Mouse (Mus musculus): ENCODE data around the gene Slc6a16. TPM values are rescaled to one million over a fixed set of nuclear protein-coding genes. Genes with fewer than 3 reads are reported as not detected.

Gene Slc6a16
- total and polyA plus RNA-seq, 2 experiments, result 0.37 to 1.9 TPM

DNA sequence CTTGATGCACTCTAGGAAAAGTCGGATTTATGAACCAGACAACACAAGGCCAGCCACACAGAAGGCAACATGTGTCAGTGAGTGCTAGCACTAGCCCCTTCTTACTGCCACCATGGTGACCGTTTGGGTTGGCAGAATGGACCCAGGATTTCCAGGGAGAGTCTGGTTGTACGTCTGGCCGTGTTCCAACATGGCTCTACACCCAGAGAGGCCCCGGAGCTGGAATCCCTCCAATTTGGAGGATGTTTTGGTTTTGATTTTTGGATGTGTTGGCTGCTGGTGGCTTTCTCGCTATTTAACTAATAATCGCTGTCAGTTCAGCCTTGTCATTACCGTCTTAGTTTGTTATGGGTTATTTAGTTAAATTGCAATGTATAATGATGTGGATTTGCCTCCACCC is 61.7 kb downstream of the Slc6a16 start:
- H3K27me3 ChIP-seq (ENCODE audit: control insufficient read depth, insufficient read depth, low read length), result no peaks in the 10 kb centered on the region
- DNase-seq (ENCODE audit: extremely low read depth, low read depth, low spot score), result no peak
- H3K36me3 ChIP-seq (ENCODE audit: control insufficient read depth, insufficient read depth, low read length), result no peaks in the 10 kb centered on the region
- WGBS, result 67% methylated on average over 8 of the region's 8 CpGs
- TF ChIP-seq POLR2A (IDR thresholded peaks at IDR 0.05; ENCODE audit: extremely low read depth, insufficient read depth, low read length) (no peak), CTCF (IDR thresholded peaks at IDR 0.05; ENCODE audit: low read depth, low read length) (no peak)
- H3K27ac ChIP-seq (replicated peaks; ENCODE audit: insufficient read depth, low read depth, low read length), result no peak overlapping the region
- H3K79me2 ChIP-seq (ENCODE audit: control insufficient read depth, insufficient read depth, low read length), result no peaks in the 10 kb centered on the region
- H3K4me3 ChIP-seq (ENCODE audit: insufficient read depth, low read depth, low read length), result no peak overlapping the region
- H3K9ac ChIP-seq (ENCODE audit: low read depth, low read length), result no peak overlapping the region
- H3K4me1 ChIP-seq (ENCODE audit: control insufficient read depth, insufficient read depth, low read length), result peaks cover 1% of the 10 kb centered on the region; the same call in 1 of the 2 replicates

- H3K27ac ChIP-seq (replicated peaks; ENCODE audit: insufficient read depth, low read depth, low read length), result no peak overlapping the region
- H3K4me3 ChIP-seq (ENCODE audit: insufficient read depth, low read depth, low read length), result no peak overlapping the region
- 53% methylated on average over 13 of the region's 13 CpGs for WGBS
- no peak for DNase-seq (ENCODE audit: extremely low read depth, low read depth, low spot score)
- no peak for TF ChIP-seq POLR2A (IDR thresholded peaks at IDR 0.05; ENCODE audit: extremely low read depth, insufficient read depth, low read length)
- TF ChIP-seq CTCF (IDR thresholded peaks at IDR 0.05; ENCODE audit: low read depth, low read length), result no peak
- no peaks in the 10 kb centered on the region for H3K36me3 ChIP-seq (ENCODE audit: control insufficient read depth, insufficient read depth, low read length)
- H3K9ac ChIP-seq (ENCODE audit: low read depth, low read length), result no peak overlapping the region
- no peaks in the 10 kb centered on the region for H3K79me2 ChIP-seq (ENCODE audit: control insufficient read depth, insufficient read depth, low read length)
- H3K4me1 ChIP-seq (ENCODE audit: control insufficient read depth, insufficient read depth, low read length), result no peaks in the 10 kb centered on the region
- no peaks in the 10 kb centered on the region for H3K27me3 ChIP-seq (ENCODE audit: control insufficient read depth, insufficient read depth, low read length)
These were observed 64.0 kb downstream of the Slc6a16 start for GRCm38 (mm10) chr7:45304869-45305268.

- H3K4me1 ChIP-seq (ENCODE audit: control insufficient read depth, insufficient read depth, low read length), result no peaks in the 10 kb centered on the region
- DNase-seq (ENCODE audit: extremely low read depth, low read depth, low spot score), result peak; percentile 42
- H3K36me3 ChIP-seq (ENCODE audit: control insufficient read depth, insufficient read depth, low read length), result no peaks in the 10 kb centered on the region
- WGBS, result 39% methylated on average over 17 of the region's 17 CpGs
- H3K79me2 ChIP-seq (ENCODE audit: control insufficient read depth, insufficient read depth, low read length), result no peaks in the 10 kb centered on the region
- H3K27me3 ChIP-seq (ENCODE audit: control insufficient read depth, insufficient read depth, low read length), result no peaks in the 10 kb centered on the region
- no peak for TF ChIP-seq POLR2A (IDR thresholded peaks at IDR 0.05; ENCODE audit: extremely low read depth, insufficient read depth, low read length)
- TF ChIP-seq CTCF (IDR thresholded peaks at IDR 0.05; ENCODE audit: low read depth, low read length), result peak; percentile 91
- H3K9ac ChIP-seq (ENCODE audit: low read depth, low read length), result no peak overlapping the region
- no peak overlapping the region for H3K27ac ChIP-seq (replicated peaks; ENCODE audit: insufficient read depth, low read depth, low read length)
- no peak overlapping the region for H3K4me3 ChIP-seq (ENCODE audit: insufficient read depth, low read depth, low read length)
These were observed 64.4 kb downstream of the Slc6a16 start for GRCm38 (mm10) chr7:45305275-45305674.

DNA sequence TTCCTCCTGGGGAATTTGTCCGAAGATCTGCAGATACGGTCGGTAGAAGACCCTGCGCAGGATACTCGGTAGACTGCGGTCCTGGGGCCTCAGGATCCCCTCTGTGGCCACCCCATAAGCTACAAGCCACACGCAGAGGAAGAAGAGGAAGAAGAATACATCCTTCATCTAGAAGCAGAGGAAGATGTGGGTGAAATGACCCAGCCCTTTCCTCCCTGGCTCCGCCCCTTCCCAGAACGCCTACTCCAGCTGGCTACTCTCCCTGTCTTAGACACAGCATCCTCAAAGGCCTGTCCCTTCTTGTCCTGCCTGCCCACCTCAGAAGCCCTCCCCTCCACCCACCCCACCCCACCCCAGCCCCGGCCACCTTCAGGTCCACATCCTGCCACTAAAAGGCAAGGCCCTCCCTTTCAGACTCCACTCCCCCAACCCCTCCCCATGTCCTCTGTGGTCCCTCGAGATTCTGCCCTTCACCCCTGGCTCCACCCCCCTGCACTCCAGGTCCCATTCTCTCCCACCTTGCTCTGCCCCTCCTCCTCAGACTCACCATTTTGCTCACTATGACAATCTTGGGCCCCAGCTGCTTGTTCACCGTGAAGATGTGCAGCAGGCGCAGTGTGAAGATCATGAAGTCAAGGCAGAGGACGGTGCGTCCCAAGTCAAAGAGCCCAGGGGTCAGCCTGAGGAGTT is 67.8 kb downstream of the Slc6a16 start:
- DNase-seq (ENCODE audit: extremely low read depth, low read depth, low spot score), result no peak
- no peak overlapping the region for H3K27ac ChIP-seq (replicated peaks; ENCODE audit: insufficient read depth, low read depth, low read length)
- H3K9ac ChIP-seq (ENCODE audit: low read depth, low read length), result no peak overlapping the region
- no peaks in the 10 kb centered on the region for H3K36me3 ChIP-seq (ENCODE audit: control insufficient read depth, insufficient read depth, low read length)
- TF ChIP-seq CTCF (IDR thresholded peaks at IDR 0.05; ENCODE audit: low read depth, low read length), result no peak
- TF ChIP-seq POLR2A (IDR thresholded peaks at IDR 0.05; ENCODE audit: extremely low read depth, insufficient read depth, low read length), result no peak
- no peaks in the 10 kb centered on the region for H3K4me1 ChIP-seq (ENCODE audit: control insufficient read depth, insufficient read depth, low read length)
- no peaks in the 10 kb centered on the region for H3K79me2 ChIP-seq (ENCODE audit: control insufficient read depth, insufficient read depth, low read length)
- H3K4me3 ChIP-seq (ENCODE audit: insufficient read depth, low read depth, low read length), result no peak overlapping the region
- WGBS, result 80% methylated on average over 15 of the region's 15 CpGs
- H3K27me3 ChIP-seq (ENCODE audit: control insufficient read depth, insufficient read depth, low read length), result no peaks in the 10 kb centered on the region

DNA sequence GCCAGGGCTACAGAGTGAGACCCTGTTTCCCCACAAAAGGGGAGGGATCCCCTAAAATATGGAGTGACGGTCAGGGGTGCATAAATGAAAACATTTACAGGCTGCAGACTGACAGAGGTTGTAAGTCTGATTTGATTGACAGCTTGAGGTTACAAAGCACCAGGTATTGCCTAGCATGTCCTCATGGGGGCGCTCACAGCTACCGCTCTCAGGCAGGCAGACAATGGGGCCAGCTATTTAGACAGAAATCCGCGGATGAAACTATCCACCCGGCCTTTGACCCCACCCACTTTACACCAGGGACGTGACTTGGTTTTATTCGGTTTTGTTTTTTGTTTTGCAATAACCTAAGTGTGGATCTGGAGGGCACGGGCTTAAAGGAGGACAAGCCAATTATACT is 68.6 kb downstream of the Slc6a16 start:
- Histone ChIP-seq H3K36me3 (ENCODE audit: control insufficient read depth, insufficient read depth, low read length) (no peaks in the 10 kb centered on the region), H3K27ac (replicated peaks; ENCODE audit: insufficient read depth, low read depth, low read length) (no peak overlapping the region), H3K9ac (ENCODE audit: low read depth, low read length) (no peak overlapping the region), H3K4me1 (ENCODE audit: control insufficient read depth, insufficient read depth, low read length) (no peaks in the 10 kb centered on the region), H3K4me3 (ENCODE audit: insufficient read depth, low read depth, low read length) (no peak overlapping the region), H3K79me2 (ENCODE audit: control insufficient read depth, insufficient read depth, low read length) (no peaks in the 10 kb centered on the region), H3K27me3 (ENCODE audit: control insufficient read depth, insufficient read depth, low read length) (no peaks in the 10 kb centered on the region)
- DNase-seq (ENCODE audit: extremely low read depth, low read depth, low spot score), result peak; percentile 41
- whole genome bisulfite sequencing, result 23% methylated on average over 9 of the region's 9 CpGs
- TF ChIP-seq POLR2A (IDR thresholded peaks at IDR 0.05; ENCODE audit: extremely low read depth, insufficient read depth, low read length), result no peak
- TF ChIP-seq CTCF (IDR thresholded peaks at IDR 0.05; ENCODE audit: low read depth, low read length), result peak; percentile 78

GRCm38 (mm10) chr7:45312023-45312422 is 71.1 kb downstream of the Slc6a16 start:
- no peak for DNase-seq (ENCODE audit: extremely low read depth, low read depth, low spot score)
- no peaks in the 10 kb centered on the region for H3K36me3 ChIP-seq (ENCODE audit: control insufficient read depth, insufficient read depth, low read length)
- WGBS, result 68% methylated on average over 8 of the region's 8 CpGs

More at GRCm38 (mm10) chr7:45312023-45312422, 71.1 kb downstream of the Slc6a16 start:
- TF ChIP-seq CTCF (IDR thresholded peaks at IDR 0.05; ENCODE audit: low read depth, low read length), result no peak
- TF ChIP-seq POLR2A (IDR thresholded peaks at IDR 0.05; ENCODE audit: extremely low read depth, insufficient read depth, low read length), result no peak
- Histone ChIP-seq H3K79me2 (ENCODE audit: control insufficient read depth, insufficient read depth, low read length) (no peaks in the 10 kb centered on the region), H3K4me1 (ENCODE audit: control insufficient read depth, insufficient read depth, low read length) (no peaks in the 10 kb centered on the region), H3K27me3 (ENCODE audit: control insufficient read depth, insufficient read depth, low read length) (no peaks in the 10 kb centered on the region), H3K4me3 (ENCODE audit: insufficient read depth, low read depth, low read length) (no peak overlapping the region), H3K9ac (ENCODE audit: low read depth, low read length) (no peak overlapping the region), H3K27ac (replicated peaks; ENCODE audit: insufficient read depth, low read depth, low read length) (no peak overlapping the region)

Data from liver, adult 2 months (tissue).